Mouse (Mus musculus) liver, embryonic 14.5 days (tissue): ENCODE measurements around the gene Tmem220.

Source experiments
- CTCF ChIP-seq: IDR thresholded peaks from 2 replicates; pipeline ENCODE4 v1.5.1; 2016; ENCODE audit warnings: antibody characterized with exemption, low read depth, control low read depth
- EP300 ChIP-seq: IDR thresholded peaks from 2 replicates; pipeline ENCODE4 v1.6.1; 2016; ENCODE audit warnings: antibody characterized with exemption, low read depth

- TF ChIP-seq EP300 (no peak), CTCF (no peak)
Observed at GRCm38 (mm10) chr11:67023802-67024340, 1.1 kb upstream of the Tmem220 start.
